Mouse (Mus musculus): ENCODE results near the gene Gskip. TPM values are rescaled to one million over a fixed set of nuclear protein-coding genes. Genes with fewer than 3 reads are reported as not detected.

Gskip gene
- polyA plus RNA-seq, 1 experiment from 2014 or later, result 20.2 TPM

DNA sequence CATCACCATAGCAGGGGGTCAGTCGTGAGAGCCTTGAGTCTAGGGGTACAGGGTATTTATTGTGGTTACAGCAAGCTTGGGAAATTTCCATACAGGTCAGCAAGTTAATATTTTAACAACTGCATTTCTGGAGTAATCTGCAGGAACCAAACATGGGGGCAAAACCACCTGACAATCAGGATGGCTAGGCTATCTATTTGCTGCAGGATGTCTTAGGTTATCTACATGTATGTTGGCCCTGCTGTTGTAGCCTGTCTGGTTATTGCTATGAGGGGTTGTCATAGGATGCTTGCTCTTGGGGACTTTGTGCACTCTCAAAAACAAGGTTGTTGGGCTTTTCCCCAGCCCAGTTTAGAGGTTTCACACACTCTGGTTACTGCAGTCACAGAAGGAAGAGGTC, 40.0 kb downstream of the Gskip start:
- no peak for ATAC-seq (ENCODE audit: extremely low read depth, insufficient number of reproducible peaks, low FRiP score, low TSS enrichment)
- Histone ChIP-seq H3K36me3 (no peaks in the 10 kb centered on the region), H3K9ac (no peak overlapping the region), H3K27ac (replicated peaks) (no peak overlapping the region), H3K4me3 (no peak overlapping the region), H3K4me2 (no peak overlapping the region), H3K4me1 (no peaks in the 10 kb centered on the region), H3K9me3 (no peaks in the 10 kb centered on the region), H3K27me3 (replicated peaks) (peaks cover 4% of the 10 kb centered on the region; the same call in 1 of the 2 replicates)
- WGBS, result 35% methylated on average over 1 of the region's 1 CpGs

DNA sequence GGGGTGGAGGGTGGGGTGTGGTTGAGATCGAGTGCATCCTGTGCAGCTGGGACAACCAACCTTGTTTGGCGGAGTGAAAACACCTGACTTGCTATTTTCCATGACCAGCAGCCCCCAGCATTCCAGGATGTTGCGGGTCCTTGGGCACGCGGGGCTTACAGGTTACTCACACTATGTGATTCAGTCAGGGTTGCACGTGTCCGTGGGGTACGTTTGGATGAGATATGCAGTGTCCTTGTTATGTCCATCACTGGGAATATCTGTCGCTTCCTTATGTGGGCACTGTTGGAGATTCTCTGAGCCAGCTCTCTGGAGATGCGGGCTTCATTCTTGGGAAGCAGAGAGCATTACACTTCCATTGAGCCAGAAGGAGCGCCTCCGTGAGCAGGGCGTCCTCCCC, 41.1 kb downstream of the Gskip start:
- Histone ChIP-seq H3K4me3 (no peak overlapping the region), H3K27ac (replicated peaks) (no peak overlapping the region), H3K9ac (no peak overlapping the region), H3K4me2 (no peak overlapping the region), H3K36me3 (no peaks in the 10 kb centered on the region), H3K27me3 (replicated peaks) (peaks cover 4% of the 10 kb centered on the region; the same call in 1 of the 2 replicates), H3K9me3 (no peaks in the 10 kb centered on the region), H3K4me1 (no peaks in the 10 kb centered on the region)
- 68% methylated on average over 13 of the region's 13 CpGs for WGBS
- no peak for ATAC-seq (ENCODE audit: extremely low read depth, insufficient number of reproducible peaks, low FRiP score, low TSS enrichment)

DNA sequence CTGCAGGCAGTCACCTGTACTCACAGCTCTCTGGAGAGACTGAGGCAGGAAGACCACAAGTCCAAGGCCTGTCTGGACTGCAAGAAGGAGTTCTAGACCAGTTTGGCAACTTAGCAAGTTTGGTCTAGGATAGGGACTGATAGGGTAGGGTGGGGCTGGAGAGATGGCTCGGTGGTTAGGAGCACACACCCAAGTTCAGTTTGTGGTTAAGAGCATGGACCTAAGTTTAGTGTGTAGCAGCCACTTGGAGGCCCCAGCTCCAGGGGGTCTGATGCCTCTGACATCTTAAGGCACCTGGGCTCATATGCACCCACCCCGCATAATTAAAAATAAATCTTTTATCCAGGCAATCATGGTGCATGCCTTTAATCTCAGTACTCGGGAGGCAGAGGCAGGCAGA, 42.6 kb downstream of the Gskip start:
- H3K4me3 ChIP-seq, result no peak overlapping the region
- H3K9me3 ChIP-seq, result no peaks in the 10 kb centered on the region
- H3K36me3 ChIP-seq, result no peaks in the 10 kb centered on the region
- no peak overlapping the region for H3K4me2 ChIP-seq
- no peak for ATAC-seq (ENCODE audit: extremely low read depth, insufficient number of reproducible peaks, low FRiP score, low TSS enrichment)
- H3K4me1 ChIP-seq, result no peaks in the 10 kb centered on the region
- 78% methylated on average over 3 of the region's 3 CpGs for WGBS
- no peaks in the 10 kb centered on the region for H3K27me3 ChIP-seq (replicated peaks)
- no peak overlapping the region for H3K27ac ChIP-seq (replicated peaks)
- no peak overlapping the region for H3K9ac ChIP-seq

DNA sequence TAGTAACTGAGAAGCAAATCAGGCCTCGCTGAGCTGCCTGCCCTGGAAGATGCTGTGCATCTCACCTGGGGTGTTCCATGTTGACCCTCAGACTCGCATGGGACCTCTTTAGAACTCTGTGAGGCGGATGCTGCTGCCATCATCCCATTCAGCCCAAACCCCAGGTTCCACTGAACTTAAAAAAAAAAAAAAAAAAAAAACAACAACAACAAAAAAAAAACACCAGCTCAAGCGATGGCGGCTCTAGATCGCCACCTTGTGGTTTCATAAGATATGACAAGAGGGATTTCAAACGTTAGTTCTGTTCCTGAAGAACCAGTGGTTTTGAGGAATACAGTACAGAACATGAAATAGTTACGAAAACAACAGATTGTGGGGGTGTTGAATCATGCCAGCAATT, 43.3 kb downstream of the Gskip start:
- Histone ChIP-seq H3K4me1 (no peaks in the 10 kb centered on the region), H3K9me3 (no peaks in the 10 kb centered on the region), H3K27me3 (replicated peaks) (no peaks in the 10 kb centered on the region), H3K27ac (replicated peaks) (no peak overlapping the region), H3K9ac (no peak overlapping the region), H3K4me3 (no peak overlapping the region), H3K36me3 (no peaks in the 10 kb centered on the region), H3K4me2 (no peak overlapping the region)
- WGBS, result 28% methylated on average over 8 of the region's 8 CpGs
- no peak for ATAC-seq (ENCODE audit: extremely low read depth, insufficient number of reproducible peaks, low FRiP score, low TSS enrichment)

DNA sequence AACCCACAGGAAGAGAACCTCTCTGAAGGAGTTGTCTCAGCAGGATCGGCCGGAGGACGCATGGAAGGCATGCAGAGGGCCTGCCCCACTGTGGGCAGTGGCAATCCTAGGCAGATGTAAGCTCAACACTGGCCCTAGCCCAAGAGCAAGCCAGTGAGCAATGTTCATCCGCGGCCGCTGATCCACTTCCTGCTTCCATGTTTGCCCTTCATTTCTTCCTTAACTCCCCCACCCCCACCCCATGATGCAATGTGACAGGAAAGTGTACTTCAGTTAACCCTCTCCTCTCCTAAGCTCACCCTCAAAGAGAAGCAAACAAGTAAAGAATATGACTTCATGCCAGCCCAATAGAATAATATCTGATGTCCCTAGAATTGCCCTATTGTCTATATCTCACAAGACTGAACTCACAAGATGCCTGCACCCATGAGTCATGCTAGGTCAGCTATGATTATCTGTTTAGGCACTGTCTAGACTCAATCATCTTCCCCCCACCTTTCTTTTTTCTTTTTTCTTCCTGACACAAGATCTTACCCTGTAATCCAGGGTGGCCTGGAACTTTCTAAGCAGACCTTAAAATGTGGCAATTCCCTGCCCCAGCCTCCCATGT, 46.3 kb downstream of the Gskip start:
- Histone ChIP-seq H3K4me2 (no peak overlapping the region), H3K9ac (no peak overlapping the region), H3K4me1 (no peaks in the 10 kb centered on the region), H3K36me3 (no peaks in the 10 kb centered on the region), H3K27me3 (replicated peaks) (no peaks in the 10 kb centered on the region), H3K27ac (replicated peaks) (no peak overlapping the region), H3K9me3 (no peaks in the 10 kb centered on the region), H3K4me3 (no peak overlapping the region)
- WGBS, result 71% methylated on average over 6 of the region's 6 CpGs
- no peak for ATAC-seq (ENCODE audit: extremely low read depth, insufficient number of reproducible peaks, low FRiP score, low TSS enrichment)

DNA sequence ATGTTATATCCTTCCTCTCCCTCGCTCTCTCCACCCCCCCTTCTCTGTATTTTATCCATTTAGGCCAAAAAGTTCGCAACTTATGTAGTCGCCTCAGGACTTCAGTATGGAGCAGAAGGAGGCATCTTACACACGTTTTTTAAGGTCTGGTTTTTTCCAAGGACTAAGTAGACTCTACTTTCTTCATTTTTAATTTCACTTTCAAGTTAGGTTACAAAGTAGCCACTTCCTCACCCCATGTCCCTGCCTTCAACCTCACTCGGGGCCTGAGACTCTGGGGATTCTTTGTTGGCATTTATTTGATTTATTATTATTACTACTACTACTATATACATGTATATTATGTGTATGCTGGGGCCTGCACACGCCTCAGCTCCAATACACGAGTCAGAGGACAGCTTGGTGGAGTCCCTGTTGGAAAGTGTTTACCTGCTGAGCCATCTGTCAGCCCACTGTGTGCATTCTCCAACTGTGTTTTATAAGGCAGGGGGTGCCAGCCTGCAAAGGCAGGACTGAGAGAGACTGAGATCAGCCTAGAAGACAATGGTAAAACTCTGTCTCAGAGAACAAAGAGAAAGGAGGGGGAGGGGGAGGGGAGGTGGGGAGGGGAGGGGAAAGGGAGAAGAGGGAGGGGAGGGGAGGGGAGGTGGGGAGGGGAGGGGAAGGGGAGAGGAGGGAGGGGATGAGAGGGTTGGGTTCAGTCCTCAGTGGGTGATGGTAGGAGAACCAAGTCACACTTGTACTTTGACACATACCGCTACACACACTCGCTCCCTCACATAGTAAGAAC, 48.9 kb downstream of the Gskip start:
- Histone ChIP-seq H3K9ac (no peak overlapping the region), H3K36me3 (no peaks in the 10 kb centered on the region), H3K4me3 (no peak overlapping the region), H3K27me3 (replicated peaks) (no peaks in the 10 kb centered on the region), H3K27ac (replicated peaks) (no peak overlapping the region), H3K4me2 (no peak overlapping the region), H3K4me1 (no peaks in the 10 kb centered on the region; the same call in 1 of the 2 replicates), H3K9me3 (no peaks in the 10 kb centered on the region)
- no peak for ATAC-seq (ENCODE audit: extremely low read depth, insufficient number of reproducible peaks, low FRiP score, low TSS enrichment)
- 75% methylated on average over 9 of the region's 9 CpGs for WGBS

DNA sequence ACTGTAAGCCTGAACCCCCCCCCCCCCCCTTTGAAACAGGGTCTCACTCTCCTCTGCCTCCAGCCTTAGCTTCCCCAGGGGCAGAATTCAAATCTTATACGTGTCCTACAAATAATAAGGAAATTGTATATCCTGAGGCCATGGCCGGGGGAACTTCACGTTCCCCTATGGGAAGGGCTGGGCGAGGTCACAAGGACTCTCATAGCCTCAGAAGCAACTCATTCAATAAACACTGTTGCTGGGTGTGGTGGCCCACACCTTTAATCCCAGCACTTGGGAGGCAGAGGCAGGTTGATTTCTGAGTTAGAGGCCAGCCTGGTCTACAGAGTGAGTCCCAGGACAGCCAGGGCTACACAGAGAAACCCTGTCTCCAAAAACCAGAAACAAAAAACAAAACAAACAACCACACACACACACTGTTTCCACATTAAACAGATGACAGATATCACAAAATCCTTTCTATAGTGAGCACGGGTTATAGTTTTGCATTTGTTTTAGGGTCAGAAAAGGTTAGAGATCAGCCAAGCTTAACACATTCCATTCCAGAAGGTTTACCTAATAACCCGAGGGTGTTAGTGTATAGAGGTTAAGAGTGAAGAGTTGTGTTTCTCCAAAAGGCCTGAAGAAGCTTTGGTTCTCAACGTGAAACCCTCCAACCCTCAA, 50.7 kb downstream of the Gskip start:
- Histone ChIP-seq H3K4me2 (no peak overlapping the region), H3K4me1 (no peaks in the 10 kb centered on the region; the same call in 1 of the 2 replicates), H3K36me3 (no peaks in the 10 kb centered on the region), H3K27me3 (replicated peaks) (no peaks in the 10 kb centered on the region), H3K9ac (no peak overlapping the region), H3K4me3 (no peak overlapping the region), H3K27ac (replicated peaks) (no peak overlapping the region), H3K9me3 (no peaks in the 10 kb centered on the region)
- 77% methylated on average over 7 of the region's 7 CpGs for WGBS
- ATAC-seq (ENCODE audit: extremely low read depth, insufficient number of reproducible peaks, low FRiP score, low TSS enrichment), result no peak

DNA sequence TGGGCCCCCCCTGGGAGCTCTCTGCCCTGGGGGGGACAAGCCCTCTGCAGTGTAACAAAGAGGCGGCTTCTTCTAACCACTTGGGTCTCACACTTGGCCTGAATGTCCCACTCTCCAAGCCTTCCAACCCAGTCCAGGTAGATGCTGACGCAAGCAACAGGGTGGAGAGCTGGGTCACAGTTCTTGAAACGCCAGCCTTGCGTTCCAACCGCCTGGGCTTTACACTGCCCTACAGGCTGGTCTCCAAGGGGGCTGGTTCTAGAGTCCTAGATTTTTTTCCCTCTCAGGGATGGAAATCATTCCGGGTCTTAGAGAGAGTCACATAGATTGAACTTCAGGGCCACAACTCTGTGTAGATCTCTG, 51.2 kb downstream of the Gskip start:
- no peaks in the 10 kb centered on the region for H3K36me3 ChIP-seq
- WGBS, result 78% methylated on average over 6 of the region's 6 CpGs
- ATAC-seq (ENCODE audit: extremely low read depth, insufficient number of reproducible peaks, low FRiP score, low TSS enrichment), result no peak

DNA sequence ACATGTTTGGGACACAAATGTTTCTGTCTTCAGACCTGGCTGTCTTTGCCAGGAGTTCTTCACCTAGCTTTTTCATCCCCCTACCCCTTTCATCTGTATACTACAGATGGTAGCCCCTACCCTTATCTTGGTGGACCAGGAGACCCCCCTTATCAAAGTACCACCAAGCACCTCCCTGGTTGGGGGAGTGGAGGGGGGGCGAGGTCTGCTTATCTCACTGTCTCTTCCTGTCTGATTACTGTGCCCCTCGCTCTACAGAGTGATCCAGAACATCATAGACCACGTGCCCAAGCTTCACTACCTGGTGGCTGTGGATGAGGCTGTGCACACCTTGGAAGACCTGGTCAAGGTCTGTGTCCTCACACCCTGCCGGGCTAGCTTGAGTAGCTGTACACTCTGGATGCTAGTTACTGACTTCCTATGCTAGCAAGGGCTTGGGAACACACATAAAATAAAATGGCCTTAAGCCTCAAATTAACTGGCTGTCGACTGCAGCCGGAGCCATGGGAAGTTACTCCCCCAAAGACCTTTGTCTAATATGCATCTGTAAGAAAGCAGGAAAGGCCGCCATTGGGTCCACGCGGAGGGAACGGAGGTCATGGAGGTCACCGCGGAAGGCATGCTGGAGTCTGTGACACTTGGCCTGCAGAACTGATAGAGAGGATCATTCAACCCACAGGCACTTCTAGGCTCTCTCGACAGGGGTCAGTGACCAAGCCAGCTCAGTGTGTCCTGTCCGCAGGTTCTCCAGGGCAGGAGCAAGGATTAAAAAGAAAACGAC, 53.9 kb downstream of the Gskip start:
- ATAC-seq (ENCODE audit: extremely low read depth, insufficient number of reproducible peaks, low FRiP score, low TSS enrichment), result no peak
- H3K36me3 ChIP-seq, result no peaks in the 10 kb centered on the region
- no peak overlapping the region for H3K4me2 ChIP-seq
- no peak overlapping the region for H3K27ac ChIP-seq (replicated peaks)
- H3K4me1 ChIP-seq, result no peaks in the 10 kb centered on the region; the same call in 1 of the 2 replicates
- H3K27me3 ChIP-seq (replicated peaks), result no peaks in the 10 kb centered on the region
- no peak overlapping the region for H3K4me3 ChIP-seq
- H3K9me3 ChIP-seq, result no peaks in the 10 kb centered on the region
- 65% methylated on average over 15 of the region's 15 CpGs for WGBS
- H3K9ac ChIP-seq, result no peak overlapping the region

More for the DNA sequence above, 51.2 kb downstream of the Gskip start:
- Histone ChIP-seq H3K27ac (replicated peaks) (no peak overlapping the region), H3K4me2 (no peak overlapping the region), H3K9ac (no peak overlapping the region), H3K27me3 (replicated peaks) (no peaks in the 10 kb centered on the region), H3K4me3 (no peak overlapping the region), H3K4me1 (no peaks in the 10 kb centered on the region; the same call in 1 of the 2 replicates), H3K9me3 (no peaks in the 10 kb centered on the region)

DNA sequence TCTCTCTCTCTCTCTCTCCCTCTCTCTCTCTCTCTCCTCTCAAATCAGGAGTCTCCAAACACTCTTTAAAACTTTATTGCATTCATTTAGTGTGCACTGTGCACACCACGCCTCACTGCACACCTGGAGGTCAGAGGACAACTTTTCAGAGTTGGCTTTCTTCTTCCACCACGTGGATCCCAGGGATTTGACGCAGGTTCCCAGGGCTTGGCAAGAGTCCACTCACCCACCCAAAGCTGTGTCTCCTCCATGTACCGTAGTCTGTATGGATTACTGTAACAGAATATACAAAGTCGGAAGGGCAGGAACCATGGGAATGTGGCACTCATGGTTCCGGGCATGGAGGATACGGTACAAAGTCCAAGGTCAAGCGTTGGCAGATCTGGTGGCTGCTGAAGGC, 55.0 kb downstream of the Gskip start:
- no peak overlapping the region for H3K4me3 ChIP-seq
- ATAC-seq (ENCODE audit: extremely low read depth, insufficient number of reproducible peaks, low FRiP score, low TSS enrichment), result no peak
- no peaks in the 10 kb centered on the region for H3K27me3 ChIP-seq (replicated peaks)
- H3K4me1 ChIP-seq, result no peaks in the 10 kb centered on the region; the same call in 1 of the 2 replicates
- H3K9me3 ChIP-seq, result no peaks in the 10 kb centered on the region
- H3K27ac ChIP-seq (replicated peaks), result no peak overlapping the region
- no peaks in the 10 kb centered on the region for H3K36me3 ChIP-seq
- 86% methylated on average over 8 of the region's 8 CpGs for WGBS
- no peak overlapping the region for H3K9ac ChIP-seq
- H3K4me2 ChIP-seq, result no peak overlapping the region

DNA sequence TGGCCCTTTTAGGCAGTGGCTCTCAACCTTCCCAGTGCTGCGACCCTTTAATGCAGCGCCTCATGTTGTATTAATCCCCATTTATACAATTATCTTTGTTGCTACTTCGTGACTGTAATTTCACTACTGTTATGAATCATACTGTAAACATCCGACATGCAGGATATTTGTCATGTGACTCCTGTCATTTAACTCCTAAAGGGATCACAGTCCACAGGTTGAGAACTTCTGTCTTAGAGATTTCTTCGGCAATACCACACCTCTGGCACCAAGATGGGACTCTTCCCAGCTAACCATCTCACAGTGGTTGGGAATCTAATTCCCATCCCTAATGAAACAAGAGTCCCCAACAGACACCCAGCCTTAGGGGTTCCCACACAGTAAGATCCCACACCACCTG, 63.5 kb downstream of the Gskip start:
- Histone ChIP-seq H3K4me1 (peaks cover 8% of the 10 kb centered on the region), H3K27ac (replicated peaks) (no peak overlapping the region), H3K36me3 (no peaks in the 10 kb centered on the region), H3K4me2 (no peak overlapping the region), H3K4me3 (no peak overlapping the region), H3K9ac (no peak overlapping the region), H3K27me3 (replicated peaks) (no peaks in the 10 kb centered on the region), H3K9me3 (no peaks in the 10 kb centered on the region)
- WGBS, result 71% methylated on average over 5 of the region's 5 CpGs
- no peak for ATAC-seq (ENCODE audit: extremely low read depth, insufficient number of reproducible peaks, low FRiP score, low TSS enrichment)
